Mouse (Mus musculus): ENCODE results near the gene Mxd1.

- TF ChIP-seq TAL1 (IDR thresholded peaks at IDR 0.05; ENCODE audit: low read length): no peak
- no peak for TF ChIP-seq GATA1 (IDR thresholded peaks at IDR 0.05; ENCODE audit: low read length)
Measured at GRCm38 (mm10) chr6:86697903-86698302, 28.9 kb upstream of the Mxd1 start.
